Mouse (Mus musculus): ENCODE data around the gene Cdk19. TPM values are rescaled to one million over a fixed set of nuclear protein-coding genes. Genes with fewer than 3 reads are reported as not detected.

The Cdk19 gene
- polyA plus RNA-seq, 1 experiment from 2014 or later, result 9.6 TPM

DNA sequence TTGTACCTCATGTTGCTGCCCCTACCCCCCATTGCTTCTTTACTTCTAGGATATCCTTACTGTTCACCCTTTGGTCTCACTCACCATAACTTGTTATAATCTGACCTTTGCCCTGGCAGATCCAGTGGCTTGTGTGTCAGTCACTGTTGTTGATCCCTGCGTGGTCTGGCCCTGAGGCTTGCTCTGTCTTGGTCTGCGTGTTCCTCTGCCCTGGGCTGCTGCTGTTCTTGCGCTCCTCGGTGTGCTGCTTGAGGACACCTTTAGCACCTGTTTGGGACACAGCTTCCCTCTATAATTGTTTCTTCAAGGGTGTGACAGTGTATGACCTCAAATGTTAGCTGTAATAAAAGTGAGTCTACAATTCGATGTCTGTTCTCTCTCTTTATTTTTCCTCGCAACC, 122.0 kb downstream of the Cdk19 start:
- WGBS, result 87% methylated on average over 6 of the region's 6 CpGs

DNA sequence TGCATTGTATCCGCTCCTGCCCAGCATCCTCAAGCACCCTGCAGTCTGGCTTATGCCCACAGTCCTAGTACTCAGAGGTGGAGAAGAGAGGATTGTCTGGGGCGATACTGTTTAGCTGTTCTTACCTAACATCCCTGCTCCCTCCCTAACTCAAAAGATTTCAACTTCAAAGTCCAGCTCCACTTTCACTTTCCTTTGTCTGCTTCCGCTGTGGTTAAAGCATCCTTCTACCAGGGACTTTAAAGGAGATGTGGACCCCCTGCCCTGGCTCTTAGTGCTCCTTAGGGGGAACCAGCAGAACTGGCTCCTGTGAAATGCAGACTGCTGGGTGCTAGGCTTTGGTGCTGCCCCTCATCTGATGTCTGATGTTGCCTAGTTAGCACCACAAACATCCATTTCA, 122.9 kb downstream of the Cdk19 start:
- no peak for ATAC-seq (ENCODE audit: low read depth)
- Histone ChIP-seq H3K27me3 (replicated peaks; ENCODE audit: control insufficient read depth, insufficient read depth, low read length) (no peaks in the 10 kb centered on the region), H3K9ac (ENCODE audit: low read depth, low read length) (no peak overlapping the region)

More for the DNA sequence above, 122.0 kb downstream of the Cdk19 start:
- H3K27me3 ChIP-seq (replicated peaks; ENCODE audit: control insufficient read depth, insufficient read depth, low read length), result no peaks in the 10 kb centered on the region
- DNase-seq (ENCODE audit: low spot score) (no peak), ATAC-seq (ENCODE audit: low read depth) (no peak)
- no peak overlapping the region for H3K9ac ChIP-seq (ENCODE audit: low read depth, low read length)
- no peak overlapping the region for H3K4me2 ChIP-seq (ENCODE audit: low read depth, low read length)
- 0 out of 2 replicates have a peak, but pooled peaks cover 1% of the 10 kb centered on the region for H3K36me3 ChIP-seq (ENCODE audit: control insufficient read depth, insufficient read depth, low read length)
- no peak overlapping the region for H3K27ac ChIP-seq (replicated peaks; ENCODE audit: low read depth, low read length)
- no peak overlapping the region for H3K4me3 ChIP-seq (ENCODE audit: low read depth, low read length)
- H3K9me3 ChIP-seq (ENCODE audit: control insufficient read depth, low read length), result no peaks in the 10 kb centered on the region
- no peaks in the 10 kb centered on the region for H3K4me1 ChIP-seq (ENCODE audit: control insufficient read depth, insufficient read depth, low read length)

DNA sequence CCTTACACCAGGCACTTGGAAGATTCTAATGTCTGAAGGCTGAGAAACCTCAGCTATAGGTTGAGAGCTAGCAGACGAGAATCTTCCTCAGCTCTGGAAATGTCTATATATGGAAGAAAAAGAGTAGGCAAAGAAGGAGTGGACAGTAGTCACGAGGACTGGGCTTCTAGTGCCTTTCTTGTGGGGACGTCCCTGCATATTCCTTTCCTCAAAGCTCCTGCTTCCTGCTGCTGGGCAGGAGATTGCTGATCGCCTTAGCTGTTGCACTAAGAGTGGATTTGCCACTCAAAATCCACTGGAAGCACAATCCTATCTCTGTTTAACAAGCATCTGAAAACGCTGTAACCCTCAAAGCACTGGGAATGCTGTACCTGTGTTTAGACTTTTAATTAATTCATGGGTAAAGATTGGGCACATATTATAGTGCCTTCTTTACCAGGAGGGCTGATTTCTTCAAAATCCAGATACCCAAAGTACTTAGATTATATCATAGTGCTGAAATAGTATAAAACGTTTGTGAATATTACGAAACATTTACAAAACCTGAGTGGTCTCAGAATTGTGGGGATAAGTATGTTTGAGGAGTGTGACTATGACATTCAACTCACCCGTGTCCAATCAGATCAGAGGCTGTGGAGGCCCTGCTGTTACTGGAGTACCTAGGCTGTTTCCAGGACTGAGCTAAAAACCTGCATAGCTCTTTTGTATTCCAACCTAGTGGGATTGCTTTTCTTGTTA, 128.0 kb downstream of the Cdk19 start:
- WGBS, result 77% methylated on average over 8 of the region's 8 CpGs
- H3K4me1 ChIP-seq (ENCODE audit: control insufficient read depth, insufficient read depth, low read length), result no peaks in the 10 kb centered on the region
- DNase-seq (ENCODE audit: low spot score) (no peak), ATAC-seq (ENCODE audit: low read depth) (no peak)
- H3K9ac ChIP-seq (ENCODE audit: low read depth, low read length), result no peak overlapping the region
- H3K4me2 ChIP-seq (ENCODE audit: low read depth, low read length), result no peak overlapping the region
- no peak overlapping the region for H3K4me3 ChIP-seq (ENCODE audit: low read depth, low read length)
- H3K36me3 ChIP-seq (ENCODE audit: control insufficient read depth, insufficient read depth, low read length), result peaks cover 13% of the 10 kb centered on the region; the same call in 1 of the 2 replicates
- H3K27me3 ChIP-seq (replicated peaks; ENCODE audit: control insufficient read depth, insufficient read depth, low read length), result no peaks in the 10 kb centered on the region
- H3K9me3 ChIP-seq (ENCODE audit: control insufficient read depth, low read length), result no peaks in the 10 kb centered on the region
- no peak overlapping the region for H3K27ac ChIP-seq (replicated peaks; ENCODE audit: low read depth, low read length)

More for the DNA sequence above, 122.9 kb downstream of the Cdk19 start:
- no peak for DNase-seq (ENCODE audit: low spot score)
- H3K9me3 ChIP-seq (ENCODE audit: control insufficient read depth, low read length), result no peaks in the 10 kb centered on the region
- no peak overlapping the region for H3K4me2 ChIP-seq (ENCODE audit: low read depth, low read length)
- no peak overlapping the region for H3K27ac ChIP-seq (replicated peaks; ENCODE audit: low read depth, low read length)
- H3K4me1 ChIP-seq (ENCODE audit: control insufficient read depth, insufficient read depth, low read length), result no peaks in the 10 kb centered on the region
- no peak overlapping the region for H3K4me3 ChIP-seq (ENCODE audit: low read depth, low read length)
- 52% methylated on average over 3 of the region's 3 CpGs for WGBS
- 0 out of 2 replicates have a peak, but pooled peaks cover 4% of the 10 kb centered on the region for H3K36me3 ChIP-seq (ENCODE audit: control insufficient read depth, insufficient read depth, low read length)

DNA sequence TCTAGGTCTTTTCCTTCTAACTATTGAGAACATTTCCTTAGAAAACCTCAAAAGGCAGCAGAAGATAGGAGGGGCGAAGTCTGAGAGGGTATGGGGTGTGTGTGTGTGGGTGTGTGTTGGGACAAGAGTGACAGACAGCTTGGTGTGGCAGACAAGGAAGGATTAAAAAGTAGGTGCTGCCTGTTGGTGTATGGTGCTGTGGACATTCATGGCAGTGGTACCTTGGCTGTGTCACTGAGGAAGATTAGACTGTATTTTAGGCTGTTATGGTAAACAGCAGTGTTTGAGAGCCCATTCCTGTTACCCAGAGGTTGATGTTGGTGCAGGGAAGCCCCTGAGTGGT, 128.5 kb downstream of the Cdk19 start:
- Histone ChIP-seq H3K27me3 (replicated peaks; ENCODE audit: control insufficient read depth, insufficient read depth, low read length) (no peaks in the 10 kb centered on the region), H3K4me1 (ENCODE audit: control insufficient read depth, insufficient read depth, low read length) (no peaks in the 10 kb centered on the region), H3K4me2 (ENCODE audit: low read depth, low read length) (no peak overlapping the region), H3K36me3 (ENCODE audit: control insufficient read depth, insufficient read depth, low read length) (peaks cover 13% of the 10 kb centered on the region; the same call in 1 of the 2 replicates), H3K9me3 (ENCODE audit: control insufficient read depth, low read length) (no peaks in the 10 kb centered on the region), H3K4me3 (ENCODE audit: low read depth, low read length) (no peak overlapping the region), H3K9ac (ENCODE audit: low read depth, low read length) (no peak overlapping the region), H3K27ac (replicated peaks; ENCODE audit: low read depth, low read length) (no peak overlapping the region)
- DNase-seq (ENCODE audit: low spot score) (no peak), ATAC-seq (ENCODE audit: low read depth) (no peak)
- 100% methylated on average over 1 of the region's 1 CpGs for WGBS

DNA sequence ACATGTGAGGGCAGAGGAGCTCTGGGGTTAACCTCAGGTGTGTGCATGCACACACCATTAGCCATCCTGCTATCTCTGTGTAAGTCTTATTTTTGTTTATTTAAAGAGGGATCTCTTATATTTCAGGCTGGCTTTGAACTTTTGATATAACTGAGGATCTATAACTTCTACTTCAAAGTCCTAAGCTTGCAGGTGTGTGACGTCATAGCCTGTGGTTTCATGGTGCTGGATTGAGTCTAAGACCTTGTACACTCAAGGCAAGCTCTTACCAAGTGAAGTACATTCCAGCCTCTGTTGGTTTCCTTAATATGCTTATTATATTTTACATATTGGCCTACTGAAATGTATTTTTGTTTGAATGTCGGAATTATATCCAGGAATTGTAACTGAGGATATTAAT, 129.8 kb downstream of the Cdk19 start:
- DNase-seq (ENCODE audit: low spot score), result no peak
- Histone ChIP-seq H3K27ac (replicated peaks; ENCODE audit: low read depth, low read length) (no peak overlapping the region), H3K9ac (ENCODE audit: low read depth, low read length) (no peak overlapping the region), H3K4me1 (ENCODE audit: control insufficient read depth, insufficient read depth, low read length) (no peaks in the 10 kb centered on the region), H3K27me3 (replicated peaks; ENCODE audit: control insufficient read depth, insufficient read depth, low read length) (no peaks in the 10 kb centered on the region), H3K36me3 (ENCODE audit: control insufficient read depth, insufficient read depth, low read length) (peaks cover 13% of the 10 kb centered on the region; the same call in 1 of the 2 replicates), H3K4me2 (ENCODE audit: low read depth, low read length) (no peak overlapping the region), H3K4me3 (ENCODE audit: low read depth, low read length) (no peak overlapping the region), H3K9me3 (ENCODE audit: control insufficient read depth, low read length) (no peaks in the 10 kb centered on the region)
- 90% methylated on average over 2 of the region's 2 CpGs for WGBS
- no peak for ATAC-seq (ENCODE audit: low read depth)

DNA sequence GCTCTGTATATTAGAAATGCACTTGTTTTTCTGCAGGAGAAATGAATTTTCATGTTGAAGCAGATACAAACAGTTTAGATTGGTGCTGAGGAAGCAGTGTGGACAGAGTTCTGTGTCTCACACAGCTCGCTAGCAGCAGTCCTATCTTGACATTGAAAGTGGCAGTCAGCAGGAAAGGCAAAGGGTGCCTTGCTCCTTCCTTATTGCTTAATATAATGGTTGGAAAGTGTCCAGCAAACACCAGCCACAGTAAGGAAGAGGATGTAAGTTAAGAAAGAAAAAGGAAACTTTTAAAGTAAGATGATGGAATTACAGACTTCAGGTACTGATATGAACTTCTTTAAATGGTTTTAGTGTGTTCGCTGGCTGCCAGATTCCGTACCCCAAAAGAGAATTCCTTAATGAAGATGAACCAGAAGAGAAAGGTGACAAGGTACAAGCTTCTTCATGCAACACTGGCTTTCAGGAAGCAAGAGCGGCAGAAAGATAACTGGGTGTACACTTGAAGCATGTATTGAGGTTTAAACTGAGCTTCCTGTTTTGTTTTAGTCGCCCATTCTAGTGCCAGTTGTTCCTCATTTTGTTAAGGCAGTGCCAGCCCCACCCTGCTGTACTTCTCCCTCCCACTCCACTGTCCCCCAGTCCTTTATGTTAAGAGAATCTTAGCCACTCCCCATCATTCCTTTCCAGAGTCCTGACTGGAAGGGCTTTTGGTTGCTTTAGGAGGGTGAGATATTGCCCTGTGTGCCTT, 137.3 kb downstream of the Cdk19 start:
- no peaks in the 10 kb centered on the region for H3K9me3 ChIP-seq (ENCODE audit: control insufficient read depth, low read length)
- H3K27me3 ChIP-seq (replicated peaks; ENCODE audit: control insufficient read depth, insufficient read depth, low read length), result no peaks in the 10 kb centered on the region
- H3K9ac ChIP-seq (ENCODE audit: low read depth, low read length), result no peak overlapping the region
- peak; percentile 10 for DNase-seq (ENCODE audit: low spot score)
- H3K4me1 ChIP-seq (ENCODE audit: control insufficient read depth, insufficient read depth, low read length), result no peaks in the 10 kb centered on the region
- 0 out of 2 replicates have a peak overlapping the region, but pooled peaks have one; percentile 10 for H3K27ac ChIP-seq (replicated peaks; ENCODE audit: low read depth, low read length)
- H3K4me3 ChIP-seq (ENCODE audit: low read depth, low read length), result no peak overlapping the region
- H3K36me3 ChIP-seq (ENCODE audit: control insufficient read depth, insufficient read depth, low read length), result peaks cover 37% of the 10 kb centered on the region
- H3K4me2 ChIP-seq (ENCODE audit: low read depth, low read length), result no peak overlapping the region
- ATAC-seq (ENCODE audit: low read depth), result no peak
- 75% methylated on average over 5 of the region's 5 CpGs for WGBS

DNA sequence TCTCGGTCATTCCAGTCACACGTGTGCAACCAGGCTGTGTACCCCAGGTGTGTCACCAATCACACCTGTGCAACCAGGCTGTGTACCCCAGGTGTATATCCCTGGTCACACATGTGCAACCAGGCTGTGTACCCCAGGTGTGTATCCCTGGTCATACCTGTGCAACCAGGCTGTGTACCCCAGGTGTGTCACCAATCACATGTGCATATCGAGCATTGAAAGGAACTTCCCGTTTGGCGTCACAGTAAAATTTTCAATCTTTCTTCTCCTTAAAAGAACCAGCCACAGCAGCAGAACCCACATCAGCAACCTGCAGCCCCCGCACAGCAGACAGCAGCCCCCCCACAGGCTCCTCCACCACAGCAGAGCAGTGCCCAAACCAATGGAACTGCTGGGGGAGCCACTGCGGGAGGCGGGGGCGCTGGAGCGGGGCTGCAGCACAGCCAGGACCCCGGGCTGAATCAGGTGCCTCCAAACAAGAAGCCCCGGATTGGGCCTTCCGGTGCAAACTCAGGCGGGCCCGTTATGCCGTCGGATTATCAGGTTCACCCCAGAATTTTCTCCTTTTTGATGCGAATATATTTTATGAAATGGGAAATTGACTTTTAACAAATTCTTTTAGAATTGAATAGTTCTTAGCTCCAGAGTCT, 138.2 kb downstream of the Cdk19 start:
- WGBS, result 95% methylated on average over 18 of the region's 18 CpGs
- Histone ChIP-seq H3K27ac (replicated peaks; ENCODE audit: low read depth, low read length) (no peak overlapping the region), H3K4me2 (ENCODE audit: low read depth, low read length) (no peak overlapping the region), H3K4me3 (ENCODE audit: low read depth, low read length) (no peak overlapping the region), H3K9ac (ENCODE audit: low read depth, low read length) (no peak overlapping the region), H3K9me3 (ENCODE audit: control insufficient read depth, low read length) (no peaks in the 10 kb centered on the region), H3K4me1 (ENCODE audit: control insufficient read depth, insufficient read depth, low read length) (no peaks in the 10 kb centered on the region), H3K27me3 (replicated peaks; ENCODE audit: control insufficient read depth, insufficient read depth, low read length) (no peaks in the 10 kb centered on the region), H3K36me3 (ENCODE audit: control insufficient read depth, insufficient read depth, low read length) (peaks cover 37% of the 10 kb centered on the region)
- ATAC-seq (ENCODE audit: low read depth) (no peak), DNase-seq (ENCODE audit: low spot score) (no peak)

DNA sequence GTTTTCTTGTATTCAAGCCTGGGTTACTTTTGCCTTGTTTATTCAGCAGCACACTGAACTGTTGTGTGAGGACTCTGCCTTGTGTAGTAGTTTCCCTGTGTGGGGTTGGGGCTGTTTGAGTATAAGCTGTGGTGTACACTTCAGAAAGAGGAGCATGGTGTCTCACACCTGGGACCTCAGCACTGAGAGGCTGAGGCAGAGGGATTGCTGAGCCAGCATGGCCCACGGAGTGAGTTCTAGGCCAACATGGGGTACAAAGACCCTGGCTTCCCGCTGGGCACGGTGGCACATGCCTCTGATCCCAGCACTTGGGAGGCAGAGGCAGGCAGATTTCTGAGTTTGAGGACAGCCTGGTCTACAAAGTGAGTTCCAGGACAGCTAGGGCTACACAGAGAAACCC, 139.3 kb downstream of the Cdk19 start:
- H3K27me3 ChIP-seq (replicated peaks; ENCODE audit: control insufficient read depth, insufficient read depth, low read length), result no peaks in the 10 kb centered on the region
- ATAC-seq (ENCODE audit: low read depth) (no peak), DNase-seq (ENCODE audit: low spot score) (no peak)

More for the DNA sequence above, 139.3 kb downstream of the Cdk19 start:
- Histone ChIP-seq H3K27ac (replicated peaks; ENCODE audit: low read depth, low read length) (no peak overlapping the region), H3K9ac (ENCODE audit: low read depth, low read length) (no peak overlapping the region), H3K9me3 (ENCODE audit: control insufficient read depth, low read length) (no peaks in the 10 kb centered on the region), H3K4me1 (ENCODE audit: control insufficient read depth, insufficient read depth, low read length) (no peaks in the 10 kb centered on the region), H3K36me3 (ENCODE audit: control insufficient read depth, insufficient read depth, low read length) (peaks cover 37% of the 10 kb centered on the region), H3K4me3 (ENCODE audit: low read depth, low read length) (no peak overlapping the region), H3K4me2 (ENCODE audit: low read depth, low read length) (no peak overlapping the region)
- 94% methylated on average over 3 of the region's 3 CpGs for WGBS

Data from embryonic facial prominence, embryonic 14.5 days (tissue).